17 mouse cellular contexts compared by ENCODE assay signal in genomic region chr6:114958249-114959011, GRCm38 (mm10). TPM values are rescaled to one million over a fixed set of nuclear protein-coding genes. Genes with fewer than 3 reads are reported as not detected.
A peak's percentile ranks its signal among the peaks of the same experiment; 100 is the strongest.
DNase-seq lines count a peak whose midpoint lies in the region; ATAC-seq lines count a peak whose summit lies in the region.
"Had no signal": no experiment of that assay in that cellular context is flagged by ENCODE, and none has a peak within 500 bp of the region (broad histone marks: within the 10 kb centered on the region; RNA-seq: fewer than 3 reads in every experiment).

No protein-coding gene starts in this region.

- no peaks in the 10 kb centered on the region for H3K9me3 ChIP-seq in kidney, embryonic 15.5 days (replicated peaks)
- H3K9me3 ChIP-seq in lung, embryonic 16.5 days (ENCODE audit: control insufficient read depth, low read length): no peaks in the 10 kb centered on the region
- no peaks in the 10 kb centered on the region for H3K9me3 ChIP-seq in limb, embryonic 11.5 days (ENCODE audit: control insufficient read depth, low read length)
- H3K9me3 ChIP-seq: embryonic facial prominence, embryonic 13.5 days; midbrain, embryonic 12.5 days had no signal

- H3K27me3 ChIP-seq in kidney, embryonic 15.5 days: no peaks in the 10 kb centered on the region
- no peaks in the 10 kb centered on the region for H3K27me3 ChIP-seq in lung, embryonic 16.5 days (ENCODE audit: control insufficient read depth, insufficient read depth, low read depth, low read length)
- no peaks in the 10 kb centered on the region for H3K27me3 ChIP-seq in limb, embryonic 11.5 days (ENCODE audit: control insufficient read depth, insufficient read depth, low read length)
- H3K27me3 ChIP-seq: embryonic facial prominence, embryonic 13.5 days had no signal

- no peaks in the 10 kb centered on the region for H3K36me3 ChIP-seq in kidney, embryonic 15.5 days
- no peaks in the 10 kb centered on the region for H3K36me3 ChIP-seq in lung, embryonic 16.5 days (ENCODE audit: control insufficient read depth, insufficient read depth, low read length)
- no peaks in the 10 kb centered on the region for H3K36me3 ChIP-seq in limb, embryonic 11.5 days (ENCODE audit: control insufficient read depth, insufficient read depth, low read length)
- H3K36me3 ChIP-seq: embryonic facial prominence, embryonic 13.5 days; midbrain, embryonic 12.5 days had no signal

- peaks cover 19% of the 10 kb centered on the region for H3K4me1 ChIP-seq in kidney, embryonic 15.5 days
- H3K4me1 ChIP-seq in lung, embryonic 16.5 days (replicated peaks; ENCODE audit: control insufficient read depth, insufficient read depth, low read length): peaks cover 22% of the 10 kb centered on the region
- H3K4me1 ChIP-seq in limb, embryonic 11.5 days (ENCODE audit: control insufficient read depth, insufficient read depth, low read length): peaks cover 17% of the 10 kb centered on the region
- H3K4me1 ChIP-seq: midbrain, embryonic 12.5 days had no signal

- ATAC-seq in kidney, embryonic 15.5 days (replicated peaks; ENCODE audit: low FRiP score): 0 out of 2 replicates have a peak, but pooled peaks have one; percentile 54
- no peak for ATAC-seq in lung, embryonic 16.5 days (ENCODE audit: low read depth)
- no peak for ATAC-seq in limb, embryonic 11.5 days (ENCODE audit: insufficient number of reproducible peaks, low FRiP score, low TSS enrichment, low read depth)
- no peak for ATAC-seq in megakaryocyte-erythroid progenitor cell, adult 5-6 weeks (replicated peaks; ENCODE audit: low FRiP score, low TSS enrichment, poor library complexity, severe bottlenecking)
- ATAC-seq: forebrain, embryonic 14.5 days; liver, postnatal 0 days had no signal

- WGBS in kidney, embryonic 15.5 days: 44% methylated on average over 10 of the region's 10 CpGs
- 46% methylated on average over 10 of the region's 10 CpGs for WGBS in lung, embryonic 16.5 days
- 50% methylated on average over 10 of the region's 10 CpGs for WGBS in limb, embryonic 11.5 days

- no peak overlapping the region for H3K27ac ChIP-seq in kidney, embryonic 15.5 days
- H3K27ac ChIP-seq in lung, embryonic 16.5 days (ENCODE audit: low read length): peak overlapping the region; percentile 35; the same call in 1 of the 2 replicates
- no peak overlapping the region for H3K27ac ChIP-seq in limb, embryonic 11.5 days (replicated peaks; ENCODE audit: low read depth, low read length)
- H3K27ac ChIP-seq: embryonic facial prominence, embryonic 13.5 days; midbrain, embryonic 12.5 days had no signal

- no peak overlapping the region for H3K4me3 ChIP-seq in kidney, embryonic 15.5 days (replicated peaks)
- H3K4me3 ChIP-seq in lung, embryonic 16.5 days (ENCODE audit: low read length): no peak overlapping the region
- no peak overlapping the region for H3K4me3 ChIP-seq in limb, embryonic 11.5 days (ENCODE audit: low read depth, low read length)
- H3K4me3 ChIP-seq: embryonic facial prominence, embryonic 13.5 days; midbrain, embryonic 12.5 days had no signal

- H3K9ac ChIP-seq in kidney, embryonic 15.5 days: no peak overlapping the region
- no peak overlapping the region for H3K9ac ChIP-seq in lung, embryonic 16.5 days (ENCODE audit: low read length)
- H3K9ac ChIP-seq in limb, embryonic 11.5 days (ENCODE audit: low read length): no peak overlapping the region
- H3K9ac ChIP-seq: embryonic facial prominence, embryonic 13.5 days; liver, postnatal 0 days; midbrain, embryonic 12.5 days had no signal

- DNase-seq in kidney, postnatal 14 days: no peak
- DNase-seq in lung, postnatal 36 days: no peak
- DNase-seq in limb, embryonic 11.5 days (ENCODE audit: low spot score): no peak
- DNase-seq in spleen, postnatal 4 days (ENCODE audit: low spot score in 2 of 2): no peak
- DNase-seq: B cell, adult 2 months; cerebellum, adult 8-10 months; kidney, postnatal 10 days; layer of hippocampus, adult 9-11 months; liver, postnatal 0 days; thymus, adult 18-20 months; thymus, postnatal 4 days had no signal

- H3K4me2 ChIP-seq in kidney, embryonic 15.5 days: no peak overlapping the region
- H3K4me2 ChIP-seq in lung, embryonic 16.5 days (ENCODE audit: low read depth, low read length): no peak overlapping the region
- peak overlapping the region; percentile 17; the same call in 1 of the 2 replicates for H3K4me2 ChIP-seq in limb, embryonic 11.5 days (ENCODE audit: low read depth, severe bottlenecking)
- H3K4me2 ChIP-seq: embryonic facial prominence, embryonic 13.5 days; midbrain, embryonic 12.5 days had no signal

RNA-seq across cellular contexts. Expression of gene Vgll4, which starts 11.4 kb away (rescaled TPM):
- polyA plus RNA-seq in kidney, embryonic 15.5 days (2015; fragmentation: Nextera tagmentation; extraction: Ambion mirVana): 106 and 110 TPM in 2 replicates
- 152 and 155 TPM in 2 replicates for polyA plus RNA-seq in lung, embryonic 16.5 days (2015; fragmentation: Nextera tagmentation; extraction: Ambion mirVana)
- 98.4 and 101 TPM in 2 replicates for polyA plus RNA-seq in limb, embryonic 11.5 days (2014; fragmentation: Nextera tagmentation; extraction: Ambion mirVana)
- total RNA-seq in megakaryocyte-erythroid progenitor cell, adult 5-6 weeks (2014; fragmentation: Nextera tagmentation): 19.1 and 28.6 TPM in 2 replicates
- total RNA-seq in megakaryocyte-erythroid progenitor cell, adult 5-6 weeks (2017): 22.2 and 25.9 TPM in 2 replicates
